Mouse (Mus musculus) CH12.LX (cell line): ENCODE data around the gene Sept9. TPM values are rescaled to one million over a fixed set of nuclear protein-coding genes. Genes with fewer than 3 reads are reported as not detected.

Source experiments
- DNase-seq: peaks from one replicate; pipeline ENCODE4 v3.0.0-alpha.2; 2013; ENCODE audit errors: extremely low read depth
- H3K27ac ChIP-seq: 2 replicates; pipeline ENCODE4 v1.5.1; 2012; ENCODE audit warnings: low read depth, mild to moderate bottlenecking, control low read depth, moderate library complexity; ENCODE audit not compliant: insufficient read depth
- H3K27me3 ChIP-seq: replicated peaks from 2 replicates; pipeline ENCODE3; 2012; ENCODE audit warnings: inconsistent platforms
- H3K36me3 ChIP-seq, 2 experiments: replicated peaks in 1 of 2; 2 replicates each; pipeline versions ENCODE3 to v1.6.1; 2012; ENCODE audit warnings: inconsistent platforms in 1 of 2, low read length in 1 of 2, mild to moderate bottlenecking in 1 of 2, mixed read lengths in 1 of 2, moderate library complexity in 1 of 2; ENCODE audit not compliant: control insufficient read depth in 1 of 2, insufficient read depth in 1 of 2
- H3K4me1 ChIP-seq, 2 experiments: 2 replicates each; pipeline ENCODE4 v1.6.1; 2012; ENCODE audit warnings: inconsistent platforms in 1 of 2, moderate library complexity in 1 of 2; ENCODE audit not compliant: insufficient read depth in 2 of 2, control insufficient read depth in 1 of 2
- H3K4me2 ChIP-seq: 2 replicates; pipeline ENCODE4 v1.6.1; 2012; ENCODE audit warnings: low read depth, mild to moderate bottlenecking, control low read depth; ENCODE audit not compliant: poor library complexity, insufficient read depth, severe bottlenecking
- H3K4me3 ChIP-seq, 3 experiments: fragments of 150-350 bp in 1 of 3; sonication (generic) in 1 of 3; replicated peaks in 1 of 3; 2 replicates each; pipeline versions ENCODE3 to v1.5.1; 2011 to 2012; ENCODE audit warnings: low read depth in 2 of 3, low read length in 2 of 3, mild to moderate bottlenecking in 2 of 3, moderate library complexity in 2 of 3, control low read depth in 1 of 3, improper control_type of control experiment in 1 of 3, inconsistent platforms in 1 of 3, mixed read lengths in 1 of 3; ENCODE audit not compliant: poor library complexity in 1 of 3
- H3K79me2 ChIP-seq: replicated peaks from 2 replicates; pipeline ENCODE4 v1.6.1; 2012; ENCODE audit warnings: mild to moderate bottlenecking, moderate library complexity; ENCODE audit not compliant: control insufficient read depth, poor library complexity, insufficient read depth, severe bottlenecking; ENCODE audit errors: extremely low read depth
- H3K9ac ChIP-seq: 2 replicates; pipeline ENCODE4 v1.6.1; 2012; ENCODE audit warnings: low read depth, mild to moderate bottlenecking, control low read depth, moderate library complexity; ENCODE audit not compliant: insufficient read depth
- H3K9me3 ChIP-seq: replicated peaks from 2 replicates; pipeline ENCODE3; 2012; ENCODE audit warnings: low read length, inconsistent platforms, mixed read lengths
- BHLHE40 ChIP-seq: IDR thresholded peaks from 2 replicates; pipeline ENCODE4 v1.6.1; 2011; ENCODE audit warnings: mild to moderate bottlenecking, low read depth, low read length, improper control_type of control experiment
- CHD1 ChIP-seq: IDR thresholded peaks from 2 replicates; pipeline ENCODE4 v1.6.1; 2012; ENCODE audit warnings: low read depth, low read length, improper control_type of control experiment, inconsistent platforms
- CHD2 ChIP-seq: IDR thresholded peaks from 2 replicates; pipeline ENCODE4 v1.6.1; 2011; ENCODE audit warnings: low read length, improper control_type of control experiment
- CTCF ChIP-seq, 2 experiments: IDR thresholded peaks in 1 of 2; conservative IDR thresholded peaks in 1 of 2; 2 replicates each; pipeline ENCODE4 v1.5.1; 2011 to 2012; ENCODE audit warnings: low read depth in 2 of 2, low read length in 2 of 2, improper control_type of control experiment in 1 of 2, inconsistent platforms in 1 of 2, mild to moderate bottlenecking in 1 of 2, moderate library complexity in 1 of 2
- E2F4 ChIP-seq: IDR thresholded peaks from 2 replicates; pipeline ENCODE4 v1.6.1; 2011; ENCODE audit warnings: low read depth, low read length, improper control_type of control experiment; ENCODE audit not compliant: insufficient replicate concordance
- ELF1 ChIP-seq: IDR thresholded peaks from 2 replicates; pipeline ENCODE4 v1.6.1; 2014; ENCODE audit warnings: low read depth, mild to moderate bottlenecking, inconsistent platforms, low read length, improper control_type of control experiment
- EP300 ChIP-seq: IDR thresholded peaks from 2 replicates; pipeline ENCODE4 v1.6.1; 2011; ENCODE audit warnings: low read length, improper control_type of control experiment
- ETS1 ChIP-seq: conservative IDR thresholded peaks from 2 replicates; pipeline ENCODE4 v1.6.1; 2012; ENCODE audit warnings: low read depth, mild to moderate bottlenecking, inconsistent platforms, low read length, improper control_type of control experiment, moderate library complexity
- HCFC1 ChIP-seq: IDR thresholded peaks from 2 replicates; pipeline ENCODE4 v1.6.1; 2012; ENCODE audit warnings: low read depth, mild to moderate bottlenecking, inconsistent platforms, low read length, improper control_type of control experiment
- JUN ChIP-seq: IDR thresholded peaks from 2 replicates; pipeline ENCODE4 v1.6.1; 2011; ENCODE audit warnings: low read depth, mild to moderate bottlenecking, low read length, improper control_type of control experiment, moderate library complexity; ENCODE audit not compliant: insufficient read depth
- JUND ChIP-seq: conservative IDR thresholded peaks from 2 replicates; pipeline ENCODE4 v1.6.1; 2011; ENCODE audit warnings: low read depth, low read length, improper control_type of control experiment
- KAT2A ChIP-seq: IDR thresholded peaks from 2 replicates; pipeline ENCODE4 v1.6.1; 2012; ENCODE audit warnings: low read length, improper control_type of control experiment, inconsistent platforms; ENCODE audit not compliant: insufficient replicate concordance
- MAFK ChIP-seq: IDR thresholded peaks from 2 replicates; pipeline ENCODE4 v1.6.1; 2011; ENCODE audit warnings: low read length, improper control_type of control experiment; ENCODE audit not compliant: insufficient replicate concordance
- MAX ChIP-seq: IDR thresholded peaks from 2 replicates; pipeline ENCODE4 v1.6.1; 2011; ENCODE audit warnings: low read length, improper control_type of control experiment
- MAZ ChIP-seq: IDR thresholded peaks from 2 replicates; pipeline ENCODE4 v1.6.1; 2012; ENCODE audit warnings: low read depth, mild to moderate bottlenecking, inconsistent platforms, low read length, improper control_type of control experiment, moderate library complexity
- MEF2A ChIP-seq: IDR thresholded peaks from 2 replicates; pipeline ENCODE4 v1.6.1; 2014; ENCODE audit warnings: low read depth, mild to moderate bottlenecking, inconsistent platforms, low read length, improper control_type of control experiment, borderline replicate concordance
- MXI1 ChIP-seq: IDR thresholded peaks from 2 replicates; pipeline ENCODE4 v1.6.1; 2011; ENCODE audit warnings: mild to moderate bottlenecking, low read depth, low read length, improper control_type of control experiment
- MYC ChIP-seq: IDR thresholded peaks from 2 replicates; pipeline ENCODE4 v1.6.1; 2011; ENCODE audit warnings: low read depth, mild to moderate bottlenecking, improper control_type of control experiment, low read length
- NELFE ChIP-seq: IDR thresholded peaks from 2 replicates; pipeline ENCODE4 v1.6.1; 2011; ENCODE audit warnings: low read depth, low read length, improper control_type of control experiment
- PAX5 ChIP-seq: IDR thresholded peaks from 2 replicates; pipeline ENCODE4 v1.6.1; 2012; ENCODE audit warnings: low read length, inconsistent platforms, mixed read lengths
- POLR2A ChIP-seq: IDR thresholded peaks from 2 replicates; pipeline ENCODE4 v1.6.1; 2011; ENCODE audit warnings: low read depth, mild to moderate bottlenecking, improper control_type of control experiment, low read length
- POLR2AphosphoS2 ChIP-seq: IDR thresholded peaks from 2 replicates; pipeline ENCODE4 v1.6.1; 2011; ENCODE audit warnings: low read depth, low read length, improper control_type of control experiment
- RAD21 ChIP-seq: IDR thresholded peaks from 2 replicates; pipeline ENCODE4 v1.6.1; 2011; ENCODE audit warnings: low read depth, mild to moderate bottlenecking, low read length, improper control_type of control experiment, moderate library complexity
- RCOR1 ChIP-seq: conservative IDR thresholded peaks from 2 replicates; pipeline ENCODE4 v1.6.1; 2012; ENCODE audit warnings: low read depth, mild to moderate bottlenecking, inconsistent platforms, low read length, improper control_type of control experiment
- SIN3A ChIP-seq: IDR thresholded peaks from 2 replicates; pipeline ENCODE4 v1.6.1; 2012; ENCODE audit warnings: low read length, improper control_type of control experiment, inconsistent platforms
- SMC3 ChIP-seq: IDR thresholded peaks from 2 replicates; pipeline ENCODE4 v1.6.1; 2011; ENCODE audit warnings: low read depth, low read length, improper control_type of control experiment
- TBP ChIP-seq: conservative IDR thresholded peaks from 2 replicates; pipeline ENCODE4 v1.6.1; 2011; ENCODE audit warnings: low read depth, low read length, improper control_type of control experiment
- TCF12 ChIP-seq: IDR thresholded peaks from 2 replicates; pipeline ENCODE4 v1.6.1; 2014; ENCODE audit warnings: low read depth, mild to moderate bottlenecking, inconsistent platforms, low read length, improper control_type of control experiment
- UBTF ChIP-seq: IDR thresholded peaks from 2 replicates; pipeline ENCODE4 v1.6.1; 2012; ENCODE audit warnings: low read depth, mild to moderate bottlenecking, inconsistent platforms, low read length, improper control_type of control experiment, moderate library complexity
- USF1 ChIP-seq: IDR thresholded peaks from 2 replicates; pipeline ENCODE4 v1.6.1; 2014; ENCODE audit warnings: low read depth, mild to moderate bottlenecking, inconsistent platforms, low read length, improper control_type of control experiment
- ZKSCAN1 ChIP-seq: IDR thresholded peaks from 2 replicates; pipeline ENCODE4 v1.6.1; 2012; ENCODE audit warnings: low read depth, inconsistent platforms, low read length, improper control_type of control experiment, borderline replicate concordance
- ZMIZ1 ChIP-seq: IDR thresholded peaks from 2 replicates; pipeline ENCODE4 v1.6.1; 2012; ENCODE audit warnings: low read depth, mild to moderate bottlenecking, inconsistent platforms, low read length, improper control_type of control experiment
- ZNF384 ChIP-seq: IDR thresholded peaks from 2 replicates; pipeline ENCODE4 v1.6.1; 2012; ENCODE audit warnings: low read depth, low read length, improper control_type of control experiment, inconsistent platforms
- dilution Hi-C: fragments of 300-500 bp; cut with MboI; formaldehyde crosslinking; loops from 2 replicates; pipeline ENCODE4 v1.14.3; 2020; ENCODE audit warnings: low sequenced_read_pairs; ENCODE audit not compliant: extremely low pct_unique_long_range_greater_than_20kb, extremely low pct_ligation_motif_present
- in situ Hi-C: fragments of 300-500 bp; cut with MboI; formaldehyde crosslinking; loops from 3 replicates; pipeline ENCODE4 v1.14.3; 2019; ENCODE audit warnings: low sequenced_read_pairs, low pct_ligation_motif_present, low pct_unique_long_range_greater_than_20kb, mixed read lengths
- polyA plus RNA-seq: library from polyadenylated mRNA; unstranded; fragments of >175 nt; gene quantifications from 2 replicates; pipeline ENCODE4 v1.2.1, GENCODE M21; 2012; ENCODE audit warnings: low read depth; ENCODE audit not compliant: insufficient read length
- total RNA-seq, 2 experiments: library from RNA; depleted of rRNA; stranded (reverse); fragments of 300-350 nt in 1 of 2; fragments of >200 nt in 1 of 2; gene quantifications; 2 replicates each; pipeline ENCODE4 v1.2.3; 2012 to 2014

The Sept9 gene
- total and polyA plus RNA-seq, 3 experiments = 47.6 to 128 (median 110) TPM

- no peak for TF ChIP-seq E2F4
- TF ChIP-seq UBTF = no peak; the same call in 1 of the 2 replicates
- no peak for TF ChIP-seq MXI1
- TF ChIP-seq POLR2A = no peak
- no peak for TF ChIP-seq MAFK
- TF ChIP-seq ZMIZ1 = no peak
- peak; percentile 26 for TF ChIP-seq RAD21
- no peak for TF ChIP-seq TBP
- TF ChIP-seq CHD2 = no peak
- no peak for TF ChIP-seq PAX5
- TF ChIP-seq MAX = 0 out of 2 replicates have a peak, but pooled peaks have one; percentile 38
- peak; percentile 49 for TF ChIP-seq SMC3
- no peak for TF ChIP-seq RCOR1
- TF ChIP-seq CHD1 = no peak
- no peak; the same call in 1 of the 2 replicates for TF ChIP-seq MYC
- TF ChIP-seq MAZ = no peak
- TF ChIP-seq POLR2AphosphoS2 = no peak
- TF ChIP-seq JUND = no peak
- no peak for TF ChIP-seq SIN3A
- TF ChIP-seq BHLHE40 = no peak
- TF ChIP-seq ETS1 = no peak
- TF ChIP-seq, all 38 proteins: peak for 5
Observed at GRCm38 (mm10) chr11:117318202-117318601, 118.7 kb downstream of the Sept9 start (continued).

- in situ Hi-C loops = no loop called here
- Histone ChIP-seq H3K27me3 (no peaks in the 10 kb centered on the region), H3K4me3 (peak overlapping the region in 2 of 3 experiments; percentile 8 to 32), H3K4me2 (peak overlapping the region; percentile 72), H3K4me1 (peaks cover 67 to 90% of the 10 kb centered on the region in 2 experiments), H3K9ac (peak overlapping the region; percentile 45), H3K9me3 (no peaks in the 10 kb centered on the region), H3K27ac (peak overlapping the region; percentile 97), H3K36me3 (peaks cover 0 to 22% of the 10 kb centered on the region in 2 experiments), H3K79me2 (peaks cover 23% of the 10 kb centered on the region)
- dilution Hi-C loops = no loop called here
- DNase-seq = peak; percentile 94
- TF ChIP-seq POLR2A = peak; percentile 52
- TF ChIP-seq KAT2A = no peak
- TF ChIP-seq JUN = no peak
- no peak; the same call in 1 of the 2 replicates for TF ChIP-seq POLR2AphosphoS2
- peak; percentile 52; the same call in 1 of the 2 replicates for TF ChIP-seq JUND
- TF ChIP-seq CHD2 = no peak
- no peak for TF ChIP-seq ZNF384
- peak; percentile 81 for TF ChIP-seq MEF2A
- TF ChIP-seq ZKSCAN1 = no peak
- peak; percentile 42 for TF ChIP-seq HCFC1
- peak; percentile 67; the same call in 1 of the 2 replicates for TF ChIP-seq UBTF
- no peak for TF ChIP-seq SMC3
- no peak for TF ChIP-seq E2F4
- TF ChIP-seq RCOR1 = no peak
- peak; percentile 75 for TF ChIP-seq BHLHE40
- peak; percentile 85 for TF ChIP-seq MXI1
- TF ChIP-seq PAX5 = no peak
- no peak; the same call in 1 of the 2 replicates for TF ChIP-seq ELF1
- peak; percentile 96 for TF ChIP-seq USF1
- peak; percentile 99 for TF ChIP-seq MAX
- TF ChIP-seq CHD1 = no peak; the same call in 1 of the 2 replicates
- peak; percentile 91 for TF ChIP-seq ETS1
- TF ChIP-seq EP300 = peak; percentile 86
- 0 out of 2 replicates have a peak, but pooled peaks have one; percentile 36 for TF ChIP-seq MYC
- TF ChIP-seq TCF12 = peak; percentile 87; the same call in 1 of the 2 replicates
- peak; percentile 14 for TF ChIP-seq NELFE
- TF ChIP-seq CTCF (conservative IDR thresholded peaks at IDR 0.05 in 1 of 2, IDR thresholded peaks at IDR 0.05 in 1 of 2; ENCODE audit: low read depth in 2 of 2, low read length in 2 of 2) = no peak
Observed at GRCm38 (mm10) chr11:117318731-117319542, 119.5 kb downstream of the Sept9 start.
